Comparison of ENCODE assay signal across 7 mouse cellular contexts in genomic region chr4:134631471-134632130, GRCm38 (mm10).
DNase-seq lines count a peak whose midpoint lies in the region; ATAC-seq lines count a peak whose summit lies in the region.

No protein-coding gene starts in this region.

- H3K9me3 ChIP-seq in heart, embryonic 11.5 days (replicated peaks; ENCODE audit: control insufficient read depth, low read length): no peaks in the 10 kb centered on the region
- H3K9me3 ChIP-seq in neural tube, embryonic 15.5 days (replicated peaks): no peaks in the 10 kb centered on the region

- H3K4me3 ChIP-seq in heart, embryonic 11.5 days (ENCODE audit: low read depth, low read length): no peak overlapping the region
- no peak overlapping the region for H3K4me3 ChIP-seq in neural tube, embryonic 15.5 days (replicated peaks)

- ATAC-seq in heart, embryonic 11.5 days (replicated peaks; ENCODE audit: insufficient number of reproducible peaks, low FRiP score, low TSS enrichment): no peak
- ATAC-seq in neural tube, embryonic 15.5 days (ENCODE audit: low FRiP score): peak; percentile 49; the same call in 1 of the 2 replicates

- H3K27me3 ChIP-seq in heart, embryonic 11.5 days (ENCODE audit: control insufficient read depth, insufficient read depth, low read length): no peaks in the 10 kb centered on the region
- no peaks in the 10 kb centered on the region for H3K27me3 ChIP-seq in neural tube, embryonic 15.5 days (replicated peaks)

- H3K4me1 ChIP-seq in heart, embryonic 11.5 days (ENCODE audit: control insufficient read depth, insufficient read depth, low read length): peaks cover 71% of the 10 kb centered on the region
- peaks cover 58% of the 10 kb centered on the region for H3K4me1 ChIP-seq in neural tube, embryonic 15.5 days

- WGBS in heart, embryonic 11.5 days (ENCODE audit: insufficient replicate concordance): 69% methylated on average over 14 of the region's 14 CpGs
- 28% methylated on average over 14 of the region's 14 CpGs for WGBS in neural tube, embryonic 15.5 days

- H3K4me2 ChIP-seq in heart, embryonic 11.5 days: no peak overlapping the region
- H3K4me2 ChIP-seq in neural tube, embryonic 15.5 days: no peak overlapping the region

- H3K27ac ChIP-seq in heart, embryonic 11.5 days (ENCODE audit: low read depth, low read length): peak overlapping the region; percentile 89
- H3K27ac ChIP-seq in neural tube, embryonic 15.5 days (replicated peaks): peak overlapping the region; percentile 73

- no peaks in the 10 kb centered on the region for H3K36me3 ChIP-seq in heart, embryonic 11.5 days (ENCODE audit: control insufficient read depth, insufficient read depth, low read length)
- no peaks in the 10 kb centered on the region for H3K36me3 ChIP-seq in neural tube, embryonic 15.5 days

- peak overlapping the region; percentile 30; the same call in 1 of the 2 replicates for H3K9ac ChIP-seq in heart, embryonic 11.5 days (ENCODE audit: low read depth, low read length)
- H3K9ac ChIP-seq in neural tube, embryonic 15.5 days (replicated peaks): no peak overlapping the region

- peak; percentile 25 for DNase-seq in ZHBTc4 (ENCODE audit: low read depth, low spot score)
- DNase-seq in embryo, embryonic 11 days: peak; percentile 37
- DNase-seq in left cerebral cortex, adult 18-20 months (ENCODE audit: low spot score in 2 of 2): peak; percentile 76 to 85
- DNase-seq in cerebellum, postnatal 25 days: no peak
- DNase-seq in cerebellum, postnatal 14 days: no peak

Comparison
In these comparisons a context has a peak if more than half of its experiments do, and no peak if none do; other contexts are left out.
1. DNase-seq: peak in ZHBTc4 (single experiment), embryo, embryonic 11 days (single experiment) and left cerebral cortex, adult 18-20 months (2 of 2); none in cerebellum, postnatal 25 days (0 of 2) and cerebellum, postnatal 14 days (0 of 2).